Mouse (Mus musculus) stomach, embryonic 16.5 days (tissue): Measurements from ENCODE around the gene Pold3. TPM values are rescaled to one million over a fixed set of nuclear protein-coding genes. Genes with fewer than 3 reads are reported as not detected.

ENCODE experiments used
- ATAC-seq: fragments of 200-750 bp; cut with Nextera tagmentation; 2 replicates; pipeline ENCODE4 v1.8.0; 2017; ENCODE audit warnings: moderate number of reproducible peaks, moderate TSS enrichment; ENCODE audit not compliant: insufficient read depth, low FRiP score
- H3K27ac ChIP-seq: fragments of 300-500 bp; sonication (generic); 2 replicates; pipeline ENCODE4 v1.5.1; 2014; ENCODE audit warnings: low read length
- H3K27me3 ChIP-seq: fragments of 300-500 bp; sonication (generic); 2 replicates; pipeline ENCODE4 v1.6.1; 2014; ENCODE audit warnings: low read length, control low read depth, mixed read lengths; ENCODE audit not compliant: control insufficient read depth, insufficient read depth
- H3K36me3 ChIP-seq: fragments of 300-500 bp; sonication (generic); 2 replicates; pipeline ENCODE4 v1.6.1; 2014; ENCODE audit warnings: low read length; ENCODE audit not compliant: control insufficient read depth, insufficient read depth
- H3K4me1 ChIP-seq: fragments of 300-500 bp; sonication (generic); 2 replicates; pipeline ENCODE4 v1.6.1; 2014; ENCODE audit warnings: low read length, control low read depth, mixed read lengths; ENCODE audit not compliant: control insufficient read depth, insufficient read depth
- H3K4me2 ChIP-seq: fragments of 300-500 bp; sonication (generic); 2 replicates; pipeline ENCODE4 v1.6.1; 2014; ENCODE audit warnings: low read depth, low read length, mixed read lengths
- H3K4me3 ChIP-seq: fragments of 300-500 bp; sonication (generic); replicated peaks from 2 replicates; pipeline ENCODE4 v1.5.1; 2014; ENCODE audit warnings: mild to moderate bottlenecking, low read length
- H3K9ac ChIP-seq: fragments of 300-500 bp; sonication (generic); 2 replicates; pipeline ENCODE4 v1.6.1; 2014; ENCODE audit warnings: low read length
- H3K9me3 ChIP-seq: fragments of 300-500 bp; sonication (generic); replicated peaks from 2 replicates; pipeline ENCODE4 v1.6.1; 2016; ENCODE audit warnings: low read length, control low read depth; ENCODE audit not compliant: control insufficient read depth
- WGBS: fragments of 180-500 bp; shearing (Covaris S2); extraction: QIAGEN DNeasy Blood & Tissue Kit; methylation state at CpG from one replicate; pipeline ENCODE4 v1.1.7; 2014; 5-methylcytosine and 5-hydroxymethylcytosine counted together
- polyA plus RNA-seq: library from polyadenylated mRNA; unstranded; fragments of >200 nt; fragmentation: Nextera tagmentation; extraction: Ambion mirVana; gene quantifications from 2 replicates; pipeline ENCODE4 v1.2.1, GENCODE M21; 2015

The Pold3 gene
- polyA plus RNA-seq, 1 experiment from 2014 or later, result 47.8 TPM

- ATAC-seq, result no peak
- peaks cover 5% of the 10 kb centered on the region for H3K4me1 ChIP-seq
These were observed 2.8 kb upstream of the Pold3 start for GRCm38 (mm10) chr7:100124211-100124610.

GRCm38 (mm10) chr7:100123486-100123885 is 2.1 kb upstream of the Pold3 start:
- Histone ChIP-seq H3K27ac (no peak overlapping the region), H3K9me3 (no peaks in the 10 kb centered on the region), H3K27me3 (no peaks in the 10 kb centered on the region), H3K4me1 (peaks cover 5% of the 10 kb centered on the region), H3K4me2 (no peak overlapping the region), H3K9ac (no peak overlapping the region), H3K36me3 (no peaks in the 10 kb centered on the region), H3K4me3 (no peak overlapping the region)
- no peak for ATAC-seq
- 53% methylated on average over 6 of the region's 6 CpGs for WGBS

More at GRCm38 (mm10) chr7:100124211-100124610, 2.8 kb upstream of the Pold3 start:
- no peak overlapping the region for H3K27ac ChIP-seq
- no peaks in the 10 kb centered on the region for H3K36me3 ChIP-seq
- no peak overlapping the region for H3K4me3 ChIP-seq
- H3K9ac ChIP-seq, result no peak overlapping the region
- H3K9me3 ChIP-seq, result no peaks in the 10 kb centered on the region
- WGBS, result 82% methylated on average over 2 of the region's 2 CpGs
- no peaks in the 10 kb centered on the region for H3K27me3 ChIP-seq
- H3K4me2 ChIP-seq, result no peak overlapping the region

- ATAC-seq, result peak; percentile 48; the same call in 1 of the 2 replicates
- under 1% methylated on average over 25 of the region's 25 CpGs for WGBS
- Histone ChIP-seq H3K27me3 (no peaks in the 10 kb centered on the region), H3K4me3 (peak overlapping the region; percentile 98), H3K27ac (peak overlapping the region; percentile 96), H3K4me2 (peak overlapping the region; percentile 84), H3K36me3 (peaks cover 3% of the 10 kb centered on the region; the same call in 1 of the 2 replicates), H3K9me3 (no peaks in the 10 kb centered on the region), H3K4me1 (peaks cover 5% of the 10 kb centered on the region), H3K9ac (peak overlapping the region; percentile 94)
These were observed 539 bp downstream of the Pold3 start for GRCm38 (mm10) chr7:100120791-100121261.

- Histone ChIP-seq H3K4me2 (no peak overlapping the region), H3K36me3 (peaks cover 3% of the 10 kb centered on the region; the same call in 1 of the 2 replicates), H3K27me3 (no peaks in the 10 kb centered on the region), H3K27ac (no peak overlapping the region), H3K4me3 (no peak overlapping the region), H3K9me3 (no peaks in the 10 kb centered on the region), H3K4me1 (no peaks in the 10 kb centered on the region), H3K9ac (no peak overlapping the region)
- 88% methylated on average over 6 of the region's 6 CpGs for WGBS
- no peak for ATAC-seq
These were observed 7.1 kb downstream of the Pold3 start for GRCm38 (mm10) chr7:100114279-100114678.

GRCm38 (mm10) chr7:100113821-100114220 is 7.5 kb downstream of the Pold3 start:
- Histone ChIP-seq H3K27ac (no peak overlapping the region), H3K9me3 (no peaks in the 10 kb centered on the region), H3K9ac (no peak overlapping the region), H3K4me3 (no peak overlapping the region), H3K4me2 (no peak overlapping the region), H3K36me3 (peaks cover 3% of the 10 kb centered on the region; the same call in 1 of the 2 replicates), H3K4me1 (no peaks in the 10 kb centered on the region), H3K27me3 (no peaks in the 10 kb centered on the region)
- WGBS, result 69% methylated on average over 7 of the region's 7 CpGs
- ATAC-seq, result no peak

GRCm38 (mm10) chr7:100111506-100111905 is 9.9 kb downstream of the Pold3 start:
- ATAC-seq, result no peak
- no peak overlapping the region for H3K4me3 ChIP-seq
- H3K4me1 ChIP-seq, result no peaks in the 10 kb centered on the region
- no peak overlapping the region for H3K9ac ChIP-seq
- H3K36me3 ChIP-seq, result no peaks in the 10 kb centered on the region; the same call in 1 of the 2 replicates
- H3K9me3 ChIP-seq, result no peaks in the 10 kb centered on the region
- H3K27ac ChIP-seq, result no peak overlapping the region
- H3K4me2 ChIP-seq, result no peak overlapping the region
- 63% methylated on average over 10 of the region's 10 CpGs for WGBS
- no peaks in the 10 kb centered on the region for H3K27me3 ChIP-seq

- WGBS, result 62% methylated on average over 3 of the region's 3 CpGs
- H3K4me1 ChIP-seq, result no peaks in the 10 kb centered on the region
- no peak overlapping the region for H3K9ac ChIP-seq
- ATAC-seq, result no peak
- H3K4me3 ChIP-seq, result no peak overlapping the region
- H3K27ac ChIP-seq, result no peak overlapping the region
- H3K36me3 ChIP-seq, result no peaks in the 10 kb centered on the region; the same call in 1 of the 2 replicates
- H3K27me3 ChIP-seq, result no peaks in the 10 kb centered on the region
- no peak overlapping the region for H3K4me2 ChIP-seq
- H3K9me3 ChIP-seq, result no peaks in the 10 kb centered on the region
These were observed 13.0 kb downstream of the Pold3 start for GRCm38 (mm10) chr7:100108341-100108740.

- 93% methylated on average over 4 of the region's 4 CpGs for WGBS
- no peak for ATAC-seq
- H3K4me1 ChIP-seq, result no peaks in the 10 kb centered on the region
- no peaks in the 10 kb centered on the region for H3K27me3 ChIP-seq
- H3K4me2 ChIP-seq, result no peak overlapping the region
- no peak overlapping the region for H3K9ac ChIP-seq
- H3K36me3 ChIP-seq, result no peaks in the 10 kb centered on the region; the same call in 1 of the 2 replicates
- no peak overlapping the region for H3K4me3 ChIP-seq
- H3K9me3 ChIP-seq, result no peaks in the 10 kb centered on the region
- no peak overlapping the region for H3K27ac ChIP-seq
These were observed 16.7 kb downstream of the Pold3 start for GRCm38 (mm10) chr7:100104677-100105076.

GRCm38 (mm10) chr7:100100031-100100595 is 21.3 kb downstream of the Pold3 start:
- H3K4me1 ChIP-seq, result no peaks in the 10 kb centered on the region
- H3K9ac ChIP-seq, result no peak overlapping the region
- H3K4me2 ChIP-seq, result no peak overlapping the region
- WGBS, result 84% methylated on average over 5 of the region's 5 CpGs
- peaks cover 16% of the 10 kb centered on the region for H3K36me3 ChIP-seq
- no peak overlapping the region for H3K4me3 ChIP-seq
- H3K9me3 ChIP-seq, result no peaks in the 10 kb centered on the region
- peak overlapping the region; percentile 24; the same call in 1 of the 2 replicates for H3K27ac ChIP-seq
- ATAC-seq, result peak; percentile 64; the same call in 1 of the 2 replicates
- no peaks in the 10 kb centered on the region for H3K27me3 ChIP-seq
